Mouse (Mus musculus) leukemia stem cell, adult 10-12 weeks (primary cell): Measurements from ENCODE around the gene Ddx1. TPM values are rescaled to one million over a fixed set of nuclear protein-coding genes. Genes with fewer than 3 reads are reported as not detected.

Experiments
- polyA plus RNA-seq: library from polyadenylated mRNA; stranded (reverse); fragments of >175 nt; gene quantifications from 2 replicates; pipeline ENCODE4 v1.2.3, GENCODE M21; 2012; ENCODE audit warnings: low replicate concordance

The Ddx1 gene
- polyA plus RNA-seq, result 1.6 and 6.0 TPM in 2 replicates

GRCm38 (mm10) chr12:13248691-13249572, at the start of gene Ddx1:
Ddx1 (minus strand) TSS chr12:13249213.

GRCm38 (mm10) chr12:13268826-13269449, 19.9 kb upstream of the Ddx1 start, which contains the start of gene Nbas:
Nbas (plus strand) TSS chr12:13269133.

Other genes with a start within 250 kb of the Ddx1 start
- gene Nbas, start 19.9 kb upstream of the Ddx1 start, polyA plus RNA-seq, result 2.3 and 9.6 TPM in 2 replicates